Mouse (Mus musculus): ENCODE measurements around the gene Set. TPM values are rescaled to one million over a fixed set of nuclear protein-coding genes. Genes with fewer than 3 reads are reported as not detected.
A peak's percentile ranks its signal among the peaks of the same experiment; 100 is the strongest.

Gene Set
- 641 and 659 TPM in 2 replicates for polyA plus RNA-seq (2014; fragmentation: Nextera tagmentation; extraction: Ambion mirVana)

- no peak within 1 kb of the TSS for H3K4me3 ChIP-seq (ENCODE audit: low read depth, low read length)
- H3K36me3 ChIP-seq (ENCODE audit: control insufficient read depth, insufficient read depth, low read length): no peaks in the 10 kb centered on the region
- H3K4me2 ChIP-seq: no peak within 1 kb of the TSS
- peaks cover 15% of the 10 kb centered on the region for H3K4me1 ChIP-seq (replicated peaks; ENCODE audit: control insufficient read depth, insufficient read depth, low read length)
- whole genome bisulfite sequencing: 43% methylated on average over 12 of the region's 12 CpGs
- no peak within 1 kb of the TSS for H3K9ac ChIP-seq (ENCODE audit: low read depth, low read length)
- no peak within 1 kb of the TSS for H3K27ac ChIP-seq (ENCODE audit: low read depth, low read length)
- no peaks in the 10 kb centered on the region for H3K27me3 ChIP-seq (replicated peaks; ENCODE audit: control insufficient read depth, insufficient read depth, low read length)
- DNase-seq (ENCODE audit: low spot score) (no peak), ATAC-seq (replicated peaks; ENCODE audit: low FRiP score) (peak; percentile 62)
- no peaks in the 10 kb centered on the region for H3K9me3 ChIP-seq (ENCODE audit: control insufficient read depth, low read length)
Measured at GRCm38 (mm10) chr2:30057223-30057904, at the start of gene Set. TSS of gene Set (plus strand) at chr2:30057378.

GRCm38 (mm10) chr2:30009101-30009500, 48.1 kb upstream of the Set start:
- ATAC-seq (replicated peaks; ENCODE audit: low FRiP score): no peak
- H3K36me3 ChIP-seq (ENCODE audit: control insufficient read depth, insufficient read depth, low read length): peaks cover 48% of the 10 kb centered on the region
- no peaks in the 10 kb centered on the region for H3K27me3 ChIP-seq (replicated peaks; ENCODE audit: control insufficient read depth, insufficient read depth, low read length)
- H3K4me2 ChIP-seq: no peak overlapping the region
- no peak overlapping the region for H3K4me3 ChIP-seq (ENCODE audit: low read depth, low read length)
- H3K9ac ChIP-seq (ENCODE audit: low read depth, low read length): no peak overlapping the region
- H3K4me1 ChIP-seq (replicated peaks; ENCODE audit: control insufficient read depth, insufficient read depth, low read length): no peaks in the 10 kb centered on the region
- H3K9me3 ChIP-seq (ENCODE audit: control insufficient read depth, low read length): no peaks in the 10 kb centered on the region
- no peak for DNase-seq (ENCODE audit: low spot score)
- H3K27ac ChIP-seq (ENCODE audit: low read depth, low read length): no peak overlapping the region
- WGBS: 49% methylated on average over 1 of the region's 1 CpGs

- 90% methylated on average over 8 of the region's 8 CpGs for WGBS
- Histone ChIP-seq H3K4me3 (ENCODE audit: low read depth, low read length) (no peak overlapping the region), H3K9me3 (ENCODE audit: control insufficient read depth, low read length) (no peaks in the 10 kb centered on the region), H3K36me3 (ENCODE audit: control insufficient read depth, insufficient read depth, low read length) (peaks cover 57% of the 10 kb centered on the region), H3K9ac (ENCODE audit: low read depth, low read length) (no peak overlapping the region), H3K4me2 (no peak overlapping the region), H3K27me3 (replicated peaks; ENCODE audit: control insufficient read depth, insufficient read depth, low read length) (no peaks in the 10 kb centered on the region), H3K4me1 (replicated peaks; ENCODE audit: control insufficient read depth, insufficient read depth, low read length) (no peaks in the 10 kb centered on the region), H3K27ac (ENCODE audit: low read depth, low read length) (no peak overlapping the region)
- DNase-seq (ENCODE audit: low spot score): no peak
- no peak for ATAC-seq (replicated peaks; ENCODE audit: low FRiP score)
Measured at GRCm38 (mm10) chr2:30010840-30011281, 46.3 kb upstream of the Set start.

- Histone ChIP-seq H3K9me3 (ENCODE audit: control insufficient read depth, low read length) (no peaks in the 10 kb centered on the region), H3K4me1 (replicated peaks; ENCODE audit: control insufficient read depth, insufficient read depth, low read length) (no peaks in the 10 kb centered on the region), H3K27ac (ENCODE audit: low read depth, low read length) (no peak overlapping the region), H3K36me3 (ENCODE audit: control insufficient read depth, insufficient read depth, low read length) (peaks cover 45% of the 10 kb centered on the region), H3K4me2 (no peak overlapping the region), H3K27me3 (replicated peaks; ENCODE audit: control insufficient read depth, insufficient read depth, low read length) (no peaks in the 10 kb centered on the region), H3K4me3 (ENCODE audit: low read depth, low read length) (no peak overlapping the region), H3K9ac (ENCODE audit: low read depth, low read length) (no peak overlapping the region)
- no peak for DNase-seq (ENCODE audit: low spot score)
- WGBS: 85% methylated on average over 11 of the region's 11 CpGs
- ATAC-seq (replicated peaks; ENCODE audit: low FRiP score): no peak
Measured at GRCm38 (mm10) chr2:30014326-30014966, 42.7 kb upstream of the Set start.

- ATAC-seq (replicated peaks; ENCODE audit: low FRiP score): no peak
- 86% methylated on average over 4 of the region's 4 CpGs for WGBS
Measured at GRCm38 (mm10) chr2:30025454-30025853, 31.7 kb upstream of the Set start.

GRCm38 (mm10) chr2:30026997-30027396, 30.2 kb upstream of the Set start:
- DNase-seq (ENCODE audit: low spot score) (no peak), ATAC-seq (replicated peaks; ENCODE audit: low FRiP score) (no peak)
- Histone ChIP-seq H3K4me2 (no peak overlapping the region), H3K9me3 (ENCODE audit: control insufficient read depth, low read length) (no peaks in the 10 kb centered on the region), H3K4me1 (replicated peaks; ENCODE audit: control insufficient read depth, insufficient read depth, low read length) (no peaks in the 10 kb centered on the region), H3K27ac (ENCODE audit: low read depth, low read length) (no peak overlapping the region), H3K4me3 (ENCODE audit: low read depth, low read length) (no peak overlapping the region), H3K36me3 (ENCODE audit: control insufficient read depth, insufficient read depth, low read length) (peaks cover 34% of the 10 kb centered on the region), H3K27me3 (replicated peaks; ENCODE audit: control insufficient read depth, insufficient read depth, low read length) (no peaks in the 10 kb centered on the region), H3K9ac (ENCODE audit: low read depth, low read length) (no peak overlapping the region)
- WGBS: 97% methylated on average over 5 of the region's 5 CpGs

More at GRCm38 (mm10) chr2:30025454-30025853, 31.7 kb upstream of the Set start:
- Histone ChIP-seq H3K9ac (ENCODE audit: low read depth, low read length) (no peak overlapping the region), H3K36me3 (ENCODE audit: control insufficient read depth, insufficient read depth, low read length) (peaks cover 33% of the 10 kb centered on the region), H3K27me3 (replicated peaks; ENCODE audit: control insufficient read depth, insufficient read depth, low read length) (no peaks in the 10 kb centered on the region), H3K4me3 (ENCODE audit: low read depth, low read length) (no peak overlapping the region), H3K9me3 (ENCODE audit: control insufficient read depth, low read length) (no peaks in the 10 kb centered on the region), H3K27ac (ENCODE audit: low read depth, low read length) (no peak overlapping the region), H3K4me2 (no peak overlapping the region), H3K4me1 (replicated peaks; ENCODE audit: control insufficient read depth, insufficient read depth, low read length) (no peaks in the 10 kb centered on the region)
- no peak for DNase-seq (ENCODE audit: low spot score)

- H3K9ac ChIP-seq (ENCODE audit: low read depth, low read length): no peak overlapping the region
- H3K27me3 ChIP-seq (replicated peaks; ENCODE audit: control insufficient read depth, insufficient read depth, low read length): no peaks in the 10 kb centered on the region
- no peak overlapping the region for H3K27ac ChIP-seq (ENCODE audit: low read depth, low read length)
- WGBS: 59% methylated on average over 11 of the region's 11 CpGs
- no peak overlapping the region for H3K4me2 ChIP-seq
- no peaks in the 10 kb centered on the region for H3K4me1 ChIP-seq (replicated peaks; ENCODE audit: control insufficient read depth, insufficient read depth, low read length)
- DNase-seq (ENCODE audit: low spot score) (no peak), ATAC-seq (replicated peaks; ENCODE audit: low FRiP score) (no peak)
- no peaks in the 10 kb centered on the region for H3K9me3 ChIP-seq (ENCODE audit: control insufficient read depth, low read length)
- H3K4me3 ChIP-seq (ENCODE audit: low read depth, low read length): no peak overlapping the region
- peaks cover 25% of the 10 kb centered on the region for H3K36me3 ChIP-seq (ENCODE audit: control insufficient read depth, insufficient read depth, low read length)
Measured at GRCm38 (mm10) chr2:30032244-30032846, 24.8 kb upstream of the Set start.

- Histone ChIP-seq H3K4me1 (replicated peaks; ENCODE audit: control insufficient read depth, insufficient read depth, low read length) (no peaks in the 10 kb centered on the region), H3K4me2 (no peak overlapping the region), H3K4me3 (ENCODE audit: low read depth, low read length) (no peak overlapping the region), H3K9ac (ENCODE audit: low read depth, low read length) (no peak overlapping the region), H3K36me3 (ENCODE audit: control insufficient read depth, insufficient read depth, low read length) (peaks cover 25% of the 10 kb centered on the region), H3K9me3 (ENCODE audit: control insufficient read depth, low read length) (no peaks in the 10 kb centered on the region), H3K27me3 (replicated peaks; ENCODE audit: control insufficient read depth, insufficient read depth, low read length) (no peaks in the 10 kb centered on the region), H3K27ac (ENCODE audit: low read depth, low read length) (no peak overlapping the region)
- DNase-seq (ENCODE audit: low spot score): no peak
- WGBS: 82% methylated on average over 6 of the region's 6 CpGs
- no peak for ATAC-seq (replicated peaks; ENCODE audit: low FRiP score)
Measured at GRCm38 (mm10) chr2:30032957-30033356, 24.2 kb upstream of the Set start.

Measured in liver, embryonic 11.5 days (tissue).